Mouse (Mus musculus) midbrain, embryonic 12.5 days (tissue): ENCODE results near the gene S100pbp. TPM values are rescaled to one million over a fixed set of nuclear protein-coding genes. Genes with fewer than 3 reads are reported as not detected.

ENCODE experiments used
- ATAC-seq: fragments of 200-750 bp; cut with Nextera tagmentation; 2 replicates; pipeline ENCODE4 v1.8.0; 2017; ENCODE audit warnings: low read depth, moderate TSS enrichment, moderate library complexity; ENCODE audit not compliant: low FRiP score
- H3K27ac ChIP-seq: fragments of 300-500 bp; sonication (generic); replicated peaks from 2 replicates; pipeline ENCODE4 v1.5.1; 2016; ENCODE audit warnings: mild to moderate bottlenecking
- H3K27me3 ChIP-seq: fragments of 300-500 bp; sonication (generic); 2 replicates; pipeline ENCODE4 v1.6.1; 2016; ENCODE audit warnings: mild to moderate bottlenecking
- H3K36me3 ChIP-seq: fragments of 300-500 bp; sonication (generic); 2 replicates; pipeline ENCODE4 v1.6.1; 2016
- H3K4me1 ChIP-seq: fragments of 300-500 bp; sonication (generic); 2 replicates; pipeline ENCODE4 v1.6.1; 2016
- H3K4me2 ChIP-seq: fragments of 300-500 bp; sonication (generic); replicated peaks from 2 replicates; pipeline ENCODE4 v1.6.1; 2016; ENCODE audit warnings: mild to moderate bottlenecking, moderate library complexity
- H3K4me3 ChIP-seq: fragments of 300-500 bp; sonication (generic); 2 replicates; pipeline ENCODE4 v1.5.1; 2016; ENCODE audit warnings: mild to moderate bottlenecking
- H3K9ac ChIP-seq: fragments of 300-500 bp; sonication (generic); replicated peaks from 2 replicates; pipeline ENCODE4 v1.6.1; 2016; ENCODE audit warnings: mild to moderate bottlenecking, moderate library complexity
- H3K9me3 ChIP-seq: fragments of 300-500 bp; sonication (generic); 2 replicates; pipeline ENCODE4 v1.6.1; 2016; ENCODE audit warnings: mild to moderate bottlenecking
- WGBS: fragments of 180-500 bp; shearing (Covaris S2); methylation state at CpG from one replicate; pipeline ENCODE4 v1.1.7; 2016; 5-methylcytosine and 5-hydroxymethylcytosine counted together
- polyA plus RNA-seq: library from polyadenylated mRNA; unstranded; fragments of >200 nt; fragmentation: Nextera tagmentation; extraction: Ambion mirVana; gene quantifications from 2 replicates; pipeline ENCODE4 v1.2.1, GENCODE M21; 2016

S100pbp gene
- polyA plus RNA-seq, 1 experiment from 2014 or later = 28.4 TPM

DNA sequence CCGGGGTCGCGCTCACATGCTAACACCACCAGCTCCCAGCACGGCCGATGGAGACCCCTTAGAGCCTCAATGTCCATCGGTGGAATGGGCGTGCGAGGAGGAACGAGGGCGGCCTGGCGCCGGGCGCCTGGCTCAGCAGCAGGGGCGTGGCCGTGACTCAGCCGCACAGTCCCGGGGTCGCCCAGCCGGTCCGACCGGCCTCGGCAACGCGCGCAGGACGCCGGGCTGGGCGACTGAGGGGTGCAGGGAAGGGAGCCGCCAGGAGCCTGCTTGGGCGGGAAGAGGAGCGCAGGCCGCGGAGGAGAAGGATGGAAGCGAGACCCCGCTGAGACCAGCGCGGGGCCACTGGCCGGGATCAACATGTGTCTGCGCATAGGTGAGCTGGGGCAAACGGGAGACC, 84.2 kb downstream of the S100pbp start, which contains the start of gene Tmem54:
Gene Tmem54, plus strand, starts transcription at position 193 of the 400 bp plus-strand sequence.
- no peaks in the 10 kb centered on the region for H3K9me3 ChIP-seq
- no peak within 1 kb of the TSS for H3K27ac ChIP-seq
- 2% methylated on average over 35 of the region's 40 CpGs for WGBS
- peaks cover 54% of the 10 kb centered on the region for H3K27me3 ChIP-seq
- no peaks in the 10 kb centered on the region for H3K36me3 ChIP-seq
- H3K4me3 ChIP-seq = peak within 1 kb of the TSS; percentile 31
- ATAC-seq = no peak
- H3K4me1 ChIP-seq = peaks cover 11% of the 10 kb centered on the region; the same call in 1 of the 2 replicates
- H3K9ac ChIP-seq = peak within 1 kb of the TSS; percentile 46; the same call in 1 of the 2 replicates
- H3K4me2 ChIP-seq = peak within 1 kb of the TSS; percentile 47

DNA sequence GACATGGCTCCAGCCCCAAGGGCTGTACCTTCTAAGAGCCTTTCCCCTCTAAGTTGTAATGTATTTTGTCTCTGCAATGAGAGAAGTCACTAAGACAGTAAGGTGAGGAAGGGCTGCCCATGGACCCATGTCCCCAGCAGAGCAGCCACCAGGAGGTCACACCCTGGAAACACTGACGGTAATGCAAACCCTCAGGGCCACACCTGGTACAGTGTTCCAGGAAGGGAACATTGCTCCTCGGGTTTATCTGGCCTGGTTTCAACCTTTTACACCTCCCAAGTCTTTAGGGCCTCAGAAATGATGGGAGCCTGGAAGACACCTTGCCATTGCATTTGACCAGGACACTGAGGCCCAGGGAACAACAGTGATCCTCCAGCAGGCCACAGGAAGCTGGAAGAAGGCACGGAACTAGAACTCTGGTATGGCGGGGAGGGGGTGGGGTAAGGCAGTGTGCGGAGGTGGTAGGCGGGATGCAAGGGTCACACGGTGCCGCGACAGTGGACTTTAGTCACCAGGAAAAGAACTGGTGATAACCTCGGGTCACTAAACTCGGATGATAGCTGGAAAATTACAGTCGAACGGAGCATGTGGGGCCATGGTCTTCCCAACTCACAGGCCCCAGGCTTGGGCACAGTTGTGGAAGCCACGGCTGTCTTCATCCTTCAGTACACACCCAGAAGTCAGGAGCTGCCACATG, 87.2 kb downstream of the S100pbp start:
- WGBS = 89% methylated on average over 14 of the region's 14 CpGs
- no peak overlapping the region for H3K27ac ChIP-seq
- H3K4me3 ChIP-seq = no peak overlapping the region
- H3K4me2 ChIP-seq = no peak overlapping the region
- H3K27me3 ChIP-seq = peaks cover 40% of the 10 kb centered on the region
- no peak for ATAC-seq
- no peaks in the 10 kb centered on the region for H3K9me3 ChIP-seq
- no peak overlapping the region for H3K9ac ChIP-seq
- no peaks in the 10 kb centered on the region for H3K36me3 ChIP-seq
- H3K4me1 ChIP-seq = peaks cover 11% of the 10 kb centered on the region; the same call in 1 of the 2 replicates

Other genes starting within 250 kb of the S100pbp start
- 16.4 and 16.9 TPM in 2 replicates for gene Azin2, start 227.3 kb downstream of the S100pbp start, polyA plus RNA-seq
- 136 and 138 TPM in 2 replicates for gene Ak2, start 197.8 kb downstream of the S100pbp start, polyA plus RNA-seq
- gene Rnf19b, start 131.5 kb downstream of the S100pbp start, polyA plus RNA-seq = 15.8 and 16.5 TPM in 2 replicates
- gene Tmem54, start 84.2 kb downstream of the S100pbp start, polyA plus RNA-seq = 0.51 and 0.63 TPM in 2 replicates
- gene Hpca, start 67.7 kb downstream of the S100pbp start, polyA plus RNA-seq = 3.6 and 4.0 TPM in 2 replicates
- 1.3 and 1.8 TPM in 2 replicates for gene Fndc5, start 52.7 kb downstream of the S100pbp start, polyA plus RNA-seq
- gene Yars, start within 50 bp of the S100pbp start, polyA plus RNA-seq = 104 and 108 TPM in 2 replicates
- gene C77080, start 71.7 kb upstream of the S100pbp start, polyA plus RNA-seq = 5.2 and 6.3 TPM in 2 replicates
- gene Sync, start 97.9 kb upstream of the S100pbp start, polyA plus RNA-seq = 0.62 and 0.66 TPM in 2 replicates
- gene Rbbp4, start 145.6 kb upstream of the S100pbp start, polyA plus RNA-seq = 497 and 529 TPM in 2 replicates
- gene Zbtb8os, start 146.0 kb upstream of the S100pbp start, polyA plus RNA-seq = 36.4 TPM in 2 replicates
- 12.1 and 12.2 TPM in 2 replicates for gene Zbtb8a, start 188.4 kb upstream of the S100pbp start, polyA plus RNA-seq